Mouse (Mus musculus) lung, postnatal 0 days (tissue): ENCODE measurements at regions not wholly inside any gene's neighbourhood (a gene's known extent, or its start where the extent isn't known, plus 50 kb on each side); places are given as distances from the start of the nearest gene placed in this dataset.
A peak's percentile ranks its signal among the peaks of the same experiment; 100 is the strongest.

Experiments used
- ATAC-seq: fragments of 200-750 bp; cut with Nextera tagmentation; 2 replicates; pipeline ENCODE4 v1.8.0; 2017; ENCODE audit warnings: moderate library complexity
- DNase-seq: peaks from one replicate; pipeline ENCODE4 v3.0.0-alpha.2; 2016; ENCODE audit warnings: low spot score
- H3K27ac ChIP-seq: fragments of 300-500 bp; sonication (generic); 2 replicates; pipeline ENCODE4 v1.5.1; 2014; ENCODE audit warnings: antibody characterized with exemption, mild to moderate bottlenecking, low read length, mixed read lengths
- H3K27me3 ChIP-seq: fragments of 300-500 bp; sonication (generic); replicated peaks from 2 replicates; pipeline ENCODE4 v1.6.1; 2014; ENCODE audit warnings: low read length, mixed read lengths; ENCODE audit not compliant: insufficient read depth
- H3K36me3 ChIP-seq: fragments of 300-500 bp; sonication (generic); 2 replicates; pipeline ENCODE4 v1.6.1; 2014; ENCODE audit warnings: low read length, mixed read lengths; ENCODE audit not compliant: insufficient read depth
- H3K4me1 ChIP-seq: fragments of 300-500 bp; sonication (generic); 2 replicates; pipeline ENCODE4 v1.6.1; 2014; ENCODE audit warnings: antibody characterized with exemption, low read depth, low read length, mixed read lengths; ENCODE audit not compliant: insufficient read depth
- H3K4me2 ChIP-seq: fragments of 300-500 bp; sonication (generic); replicated peaks from 2 replicates; pipeline ENCODE4 v1.6.1; 2014; ENCODE audit warnings: low read depth, mild to moderate bottlenecking, low read length, moderate library complexity, mixed read lengths
- H3K4me3 ChIP-seq: fragments of 300-500 bp; sonication (generic); 2 replicates; pipeline ENCODE4 v1.5.1; 2014; ENCODE audit warnings: low read depth, low read length
- H3K9ac ChIP-seq: fragments of 300-500 bp; sonication (generic); replicated peaks from 2 replicates; pipeline ENCODE4 v1.6.1; 2014; ENCODE audit warnings: low read depth, mild to moderate bottlenecking
- H3K9me3 ChIP-seq: fragments of 300-500 bp; sonication (generic); 2 replicates; pipeline ENCODE4 v1.6.1; 2016; ENCODE audit warnings: low read length, mixed read lengths
- CTCF ChIP-seq: IDR thresholded peaks from 2 replicates; pipeline ENCODE4 v1.5.1; 2016; ENCODE audit warnings: antibody characterized with exemption, mild to moderate bottlenecking
- EP300 ChIP-seq: IDR thresholded peaks from 2 replicates; pipeline ENCODE4 v1.6.1; 2016; ENCODE audit warnings: antibody characterized with exemption, mild to moderate bottlenecking, control low read depth
- WGBS: fragments of 180-500 bp; shearing (Covaris S2); extraction: QIAGEN DNeasy Blood & Tissue Kit; methylation state at CpG from one replicate; pipeline ENCODE4 v1.1.7; 2014; 5-methylcytosine and 5-hydroxymethylcytosine counted together

GRCm38 (mm10) chr8:115626396-115627136 is 81.0 kb downstream of the Maf start:
- Histone ChIP-seq H3K4me2 (no peak overlapping the region), H3K27me3 (no peaks in the 10 kb centered on the region), H3K4me3 (no peak overlapping the region), H3K9me3 (no peaks in the 10 kb centered on the region), H3K9ac (no peak overlapping the region), H3K36me3 (no peaks in the 10 kb centered on the region), H3K27ac (no peak overlapping the region), H3K4me1 (no peaks in the 10 kb centered on the region)
- WGBS = 82% methylated on average over 7 of the region's 7 CpGs
- DNase-seq (no peak), ATAC-seq (no peak)
- TF ChIP-seq EP300 (no peak), CTCF (peak; percentile 10; the same call in 1 of the 2 replicates)

- WGBS = 100% methylated on average over 1 of the region's 1 CpGs
- ATAC-seq (no peak), DNase-seq (no peak)
- H3K9me3 ChIP-seq = no peaks in the 10 kb centered on the region
- no peaks in the 10 kb centered on the region for H3K4me1 ChIP-seq
- H3K27me3 ChIP-seq = no peaks in the 10 kb centered on the region
- no peak overlapping the region for H3K4me2 ChIP-seq
- TF ChIP-seq CTCF (no peak), EP300 (no peak)
- H3K36me3 ChIP-seq = no peaks in the 10 kb centered on the region
- H3K9ac ChIP-seq = no peak overlapping the region
- H3K4me3 ChIP-seq = no peak overlapping the region
- no peak overlapping the region for H3K27ac ChIP-seq
Observed at GRCm38 (mm10) chr8:115625072-115625471, 82.5 kb downstream of the Maf start.

- TF ChIP-seq EP300 (no peak), CTCF (no peak)
- no peaks in the 10 kb centered on the region for H3K27me3 ChIP-seq
- ATAC-seq (no peak), DNase-seq (peak; percentile 18)
- 70% methylated on average over 13 of the region's 13 CpGs for WGBS
- H3K27ac ChIP-seq = no peak overlapping the region
- no peak overlapping the region for H3K4me3 ChIP-seq
- H3K4me1 ChIP-seq = no peaks in the 10 kb centered on the region
- no peak overlapping the region for H3K9ac ChIP-seq
- no peaks in the 10 kb centered on the region for H3K36me3 ChIP-seq
- H3K4me2 ChIP-seq = no peak overlapping the region
- no peaks in the 10 kb centered on the region for H3K9me3 ChIP-seq
Observed at GRCm38 (mm10) chr8:115618049-115618760, 89.4 kb downstream of the Maf start.

- no peaks in the 10 kb centered on the region for H3K27me3 ChIP-seq
- no peaks in the 10 kb centered on the region for H3K9me3 ChIP-seq
- no peak overlapping the region for H3K4me3 ChIP-seq
- H3K27ac ChIP-seq = no peak overlapping the region
- 76% methylated on average over 9 of the region's 9 CpGs for WGBS
- H3K9ac ChIP-seq = no peak overlapping the region
- ATAC-seq (no peak), DNase-seq (no peak)
- H3K4me2 ChIP-seq = no peak overlapping the region
- TF ChIP-seq EP300 (no peak), CTCF (no peak)
- H3K4me1 ChIP-seq = no peaks in the 10 kb centered on the region
- no peaks in the 10 kb centered on the region for H3K36me3 ChIP-seq
Observed at GRCm38 (mm10) chr8:115616871-115617605, 90.6 kb downstream of the Maf start.

- 47% methylated on average over 5 of the region's 5 CpGs for WGBS
- TF ChIP-seq EP300 (peak; percentile 37; the same call in 1 of the 2 replicates), CTCF (no peak)
- Histone ChIP-seq H3K4me1 (no peaks in the 10 kb centered on the region), H3K27ac (no peak overlapping the region), H3K4me3 (no peak overlapping the region), H3K9ac (no peak overlapping the region), H3K4me2 (no peak overlapping the region), H3K9me3 (no peaks in the 10 kb centered on the region), H3K36me3 (no peaks in the 10 kb centered on the region), H3K27me3 (no peaks in the 10 kb centered on the region)
- ATAC-seq = peak; percentile 57
- DNase-seq = peak; percentile 42
Observed at GRCm38 (mm10) chr8:115613946-115614584, 93.5 kb downstream of the Maf start.

GRCm38 (mm10) chr8:115612119-115612518 is 95.5 kb downstream of the Maf start:
- no peak overlapping the region for H3K4me3 ChIP-seq
- H3K36me3 ChIP-seq = no peaks in the 10 kb centered on the region
- ATAC-seq = no peak
- no peaks in the 10 kb centered on the region for H3K9me3 ChIP-seq
- 72% methylated on average over 3 of the region's 3 CpGs for WGBS
- H3K9ac ChIP-seq = no peak overlapping the region
- no peaks in the 10 kb centered on the region for H3K4me1 ChIP-seq
- H3K27ac ChIP-seq = no peak overlapping the region
- TF ChIP-seq EP300 (no peak), CTCF (no peak)
- no peak overlapping the region for H3K4me2 ChIP-seq
- peak; percentile 49 for DNase-seq
- H3K27me3 ChIP-seq = no peaks in the 10 kb centered on the region
